Mouse (Mus musculus) thymus, adult 2 months (tissue): ENCODE measurements around the gene Nol4l.

Experiments
- CTCF ChIP-seq: fragments of 200-500 bp; IDR thresholded peaks from 2 replicates; pipeline ENCODE4 v1.5.1; 2012; ENCODE audit warnings: mild to moderate bottlenecking, control low read depth, low read length, moderate library complexity, borderline replicate concordance; ENCODE audit not compliant: control insufficient read depth, poor library complexity, insufficient read depth; ENCODE audit errors: extremely low read depth
- POLR2A ChIP-seq: fragments of 200-500 bp; IDR thresholded peaks from 2 replicates; pipeline ENCODE4 v1.6.1; 2012; ENCODE audit warnings: mild to moderate bottlenecking, low read length, control low read depth, moderate library complexity; ENCODE audit not compliant: control insufficient read depth, poor library complexity, insufficient read depth; ENCODE audit errors: extremely low read depth

DNA sequence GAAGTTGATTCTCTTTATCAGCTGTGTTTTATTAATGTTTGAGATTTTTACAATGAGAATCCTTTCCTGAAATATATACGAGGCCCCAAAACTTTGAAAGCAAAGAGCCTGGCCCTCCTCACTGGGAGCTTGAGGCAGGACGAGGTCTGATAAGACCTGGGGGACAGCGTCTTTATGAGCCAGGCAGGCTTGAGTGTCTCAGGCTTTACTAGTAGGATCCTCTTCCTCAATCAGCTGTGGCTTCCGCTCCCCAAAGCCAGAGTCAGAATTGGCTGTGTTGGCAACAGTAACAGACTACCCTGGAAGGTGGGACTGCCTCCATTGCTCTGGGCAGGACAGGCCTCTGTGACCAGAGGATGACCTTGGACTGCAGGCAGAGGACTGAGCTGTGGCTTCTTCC lies 38.2 kb upstream of the Nol4l start:
- TF ChIP-seq CTCF (no peak), POLR2A (no peak)
